Mouse (Mus musculus): ENCODE results near the gene Chmp5.
A peak's percentile ranks its signal among the peaks of the same experiment; 100 is the strongest.

DNA sequence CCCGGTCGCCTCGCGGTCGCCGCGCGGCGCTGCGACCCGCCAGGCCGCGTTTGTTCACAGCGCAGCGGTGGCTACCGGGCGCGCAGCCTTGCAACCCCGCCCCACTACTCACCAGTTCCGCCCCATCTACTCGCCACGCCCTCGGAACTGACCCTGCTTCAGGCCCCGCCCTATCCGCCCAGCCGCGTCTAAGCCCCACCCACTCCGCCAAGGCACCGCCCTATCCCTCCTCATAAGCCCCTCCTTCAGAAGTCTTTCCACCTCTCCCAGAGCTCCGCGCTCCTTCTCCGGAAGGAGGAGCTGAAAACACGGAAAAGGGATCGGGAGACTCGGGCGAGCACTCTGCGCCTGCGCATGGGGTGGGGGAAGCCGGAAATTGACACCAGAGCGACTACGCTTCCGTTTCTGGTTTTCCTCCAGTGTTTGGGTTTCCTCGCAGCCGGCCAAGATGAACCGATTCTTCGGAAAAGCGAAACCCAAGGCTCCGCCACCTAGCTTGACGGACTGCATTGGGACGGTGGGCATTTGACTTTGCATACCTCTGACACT lies at the start of gene Chmp5, which contains the start of gene Bag1:
- TF ChIP-seq POLR2A (IDR thresholded peaks at IDR 0.05; ENCODE audit: low read depth, low read length) (peak; percentile 65), CTCF (IDR thresholded peaks at IDR 0.05; ENCODE audit: extremely low read depth, insufficient read length, insufficient replicate concordance, low read depth, low read length) (peak; percentile 1; the same call in 1 of the 2 replicates)
